Mouse (Mus musculus) liver, adult 2 months (tissue): Measurements from ENCODE around the gene Dnaic1. TPM values are rescaled to one million over a fixed set of nuclear protein-coding genes. Genes with fewer than 3 reads are reported as not detected.

ENCODE experiments used
- DNase-seq: peaks from one replicate; pipeline ENCODE4 v3.0.0-alpha.2; 2011; ENCODE audit warnings: low read depth, low spot score; ENCODE audit errors: extremely low read depth
- H3K27ac ChIP-seq: fragments of 200-500 bp; replicated peaks from 2 replicates; pipeline ENCODE4 v1.5.1; 2012; ENCODE audit warnings: low read depth, mild to moderate bottlenecking, control low read depth, inconsistent platforms, low read length; ENCODE audit not compliant: insufficient read depth
- H3K27me3 ChIP-seq: fragments of 200-500 bp; 2 replicates; pipeline ENCODE4 v1.6.1; 2012; ENCODE audit warnings: mild to moderate bottlenecking, moderate library complexity, low read length, inconsistent platforms; ENCODE audit not compliant: control insufficient read depth, insufficient read depth
- H3K36me3 ChIP-seq: fragments of 200-500 bp; 2 replicates; pipeline ENCODE4 v1.6.1; 2012; ENCODE audit warnings: low read length, inconsistent platforms; ENCODE audit not compliant: control insufficient read depth, insufficient read depth
- H3K4me1 ChIP-seq: fragments of 200-500 bp; 2 replicates; pipeline ENCODE4 v1.6.1; 2011; ENCODE audit warnings: low read length; ENCODE audit not compliant: control insufficient read depth, insufficient read depth
- H3K4me3 ChIP-seq: fragments of 200-500 bp; 2 replicates; pipeline ENCODE4 v1.5.1; 2011; ENCODE audit warnings: low read depth, mild to moderate bottlenecking, control low read depth, low read length, moderate library complexity; ENCODE audit not compliant: insufficient read depth
- H3K79me2 ChIP-seq: fragments of 200-500 bp; 2 replicates; pipeline ENCODE4 v1.6.1; 2012; ENCODE audit warnings: inconsistent platforms, mild to moderate bottlenecking, low read length, moderate library complexity; ENCODE audit not compliant: control insufficient read depth, insufficient read depth
- H3K9ac ChIP-seq: fragments of 200-500 bp; 2 replicates; pipeline ENCODE4 v1.6.1; 2012; ENCODE audit warnings: low read depth, mild to moderate bottlenecking, control low read depth, inconsistent platforms, low read length
- CTCF ChIP-seq: fragments of 200-500 bp; IDR thresholded peaks from 2 replicates; pipeline ENCODE4 v1.5.1; 2011; ENCODE audit warnings: low read depth, low read length, control low read depth
- POLR2A ChIP-seq: fragments of 200-500 bp; IDR thresholded peaks from 2 replicates; pipeline ENCODE4 v1.6.1; 2011; ENCODE audit warnings: low read length, control low read depth; ENCODE audit not compliant: insufficient read depth; ENCODE audit errors: extremely low read depth
- WGBS: fragments of 180-500 bp; shearing (Covaris S2); methylation state at CpG from one replicate; pipeline ENCODE4 v1.1.7; 2018; 5-methylcytosine and 5-hydroxymethylcytosine counted together
- polyA plus RNA-seq: library from polyadenylated mRNA; depleted of rRNA; stranded (reverse); fragments of >200 nt; gene quantifications from 2 replicates; pipeline ENCODE4 v1.2.3, GENCODE M21; 2012
- total RNA-seq: library from RNA; depleted of rRNA; stranded (reverse); fragments of >200 nt; gene quantifications from 2 replicates; pipeline ENCODE4 v1.2.3, GENCODE M21; 2014

Gene Dnaic1
- total and polyA plus RNA-seq, 2 experiments = 0.18 to 2.3 TPM

DNA sequence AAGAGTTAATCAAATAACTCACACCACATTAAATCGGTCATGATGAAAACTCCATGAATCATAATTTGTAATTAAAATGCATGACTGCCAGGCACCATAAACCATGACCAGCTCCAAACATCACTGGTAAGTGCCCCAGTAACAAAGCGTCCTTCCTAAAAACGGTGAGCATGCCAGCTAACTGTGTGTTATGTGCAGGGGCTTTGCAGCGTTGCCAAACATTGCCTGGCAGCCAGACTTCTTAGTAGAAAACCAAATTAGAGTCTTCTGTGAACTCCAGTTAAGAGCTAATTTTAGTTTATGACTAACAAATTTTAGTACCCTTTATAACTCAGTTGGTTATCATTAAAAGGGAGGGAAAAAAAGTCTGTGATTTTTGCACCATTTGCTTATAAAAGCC, 3.9 kb downstream of the Dnaic1 start:
- no peak for TF ChIP-seq CTCF
- no peak for TF ChIP-seq POLR2A
- no peak overlapping the region for H3K9ac ChIP-seq
- H3K27ac ChIP-seq = no peak overlapping the region
- no peaks in the 10 kb centered on the region for H3K4me1 ChIP-seq
- no peak for DNase-seq
- H3K36me3 ChIP-seq = no peaks in the 10 kb centered on the region
- WGBS = 85% methylated on average over 4 of the region's 4 CpGs
- no peaks in the 10 kb centered on the region for H3K27me3 ChIP-seq
- no peak overlapping the region for H3K4me3 ChIP-seq
- peaks cover 5% of the 10 kb centered on the region; the same call in 1 of the 2 replicates for H3K79me2 ChIP-seq

DNA sequence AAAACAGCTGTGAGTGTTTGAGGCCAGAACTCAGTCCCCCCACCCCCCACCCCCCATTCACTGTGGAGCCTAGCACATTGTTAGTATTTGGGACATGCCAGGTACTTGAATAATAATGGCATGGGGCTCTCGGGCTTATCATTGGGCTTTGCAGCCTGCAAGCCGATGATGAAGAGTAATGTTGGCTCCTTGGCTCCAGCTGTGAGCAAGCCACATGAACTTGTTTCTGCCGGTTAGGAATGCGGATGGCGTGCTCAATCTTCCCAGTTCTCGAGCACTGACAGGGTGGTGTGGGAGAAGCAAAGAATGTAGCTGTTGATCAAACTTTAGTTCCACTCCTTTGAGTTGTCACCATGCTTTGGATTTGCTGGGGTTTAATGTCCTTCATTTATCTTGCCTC, 6.3 kb downstream of the Dnaic1 start:
- Histone ChIP-seq H3K9ac (no peak overlapping the region), H3K27me3 (no peaks in the 10 kb centered on the region), H3K36me3 (no peaks in the 10 kb centered on the region), H3K79me2 (no peaks in the 10 kb centered on the region), H3K4me1 (no peaks in the 10 kb centered on the region), H3K4me3 (no peak overlapping the region), H3K27ac (no peak overlapping the region)
- DNase-seq = no peak
- 71% methylated on average over 6 of the region's 6 CpGs for WGBS
- TF ChIP-seq CTCF (no peak), POLR2A (no peak)

DNA sequence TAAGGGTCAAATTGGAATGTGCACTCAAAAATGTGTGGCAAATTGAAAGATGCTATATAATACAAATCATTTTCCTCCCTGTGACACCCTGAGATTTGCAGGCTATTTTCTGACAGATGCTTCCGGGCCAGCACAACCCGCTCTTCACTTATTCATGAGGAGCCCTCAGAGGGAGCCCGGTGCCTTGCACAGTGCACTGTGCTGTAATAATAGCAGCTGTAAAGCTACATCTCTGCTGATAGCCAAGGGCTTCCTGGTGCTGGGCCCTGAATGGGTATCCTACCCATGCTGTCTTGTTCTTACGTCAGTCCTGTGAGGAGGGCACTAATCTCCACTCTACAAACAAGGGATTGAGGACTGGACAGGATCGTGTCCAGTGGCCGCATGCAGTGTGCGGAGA, 13.8 kb downstream of the Dnaic1 start:
- no peak for TF ChIP-seq CTCF
- no peak for TF ChIP-seq POLR2A
- Histone ChIP-seq H3K4me1 (no peaks in the 10 kb centered on the region), H3K79me2 (no peaks in the 10 kb centered on the region), H3K27ac (no peak overlapping the region), H3K9ac (no peak overlapping the region), H3K27me3 (no peaks in the 10 kb centered on the region), H3K36me3 (no peaks in the 10 kb centered on the region), H3K4me3 (no peak overlapping the region)
- no peak for DNase-seq
- WGBS = 86% methylated on average over 7 of the region's 7 CpGs

DNA sequence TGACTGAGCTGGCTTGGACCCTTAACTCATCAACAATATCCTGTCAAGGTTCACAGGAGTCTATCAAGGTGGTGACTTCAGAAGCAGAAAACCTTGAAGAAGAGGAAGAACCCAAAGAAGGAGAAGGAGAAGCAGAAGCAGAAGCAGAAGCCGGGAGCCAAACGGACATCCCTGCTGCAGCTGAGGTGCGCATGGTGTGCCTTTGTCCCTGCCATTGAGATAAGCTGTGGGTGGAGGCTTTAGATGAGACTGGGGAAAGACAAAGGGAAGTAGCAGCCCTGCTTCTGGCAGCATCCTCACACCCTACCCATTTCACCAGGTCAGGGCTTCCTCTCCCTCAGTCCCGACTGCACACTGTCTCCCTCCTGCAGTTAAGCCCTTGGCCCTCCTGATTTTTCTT, 33.2 kb downstream of the Dnaic1 start:
- TF ChIP-seq CTCF = no peak
- no peak for TF ChIP-seq POLR2A
- Histone ChIP-seq H3K27me3 (no peaks in the 10 kb centered on the region), H3K9ac (no peak overlapping the region), H3K27ac (no peak overlapping the region), H3K4me3 (no peak overlapping the region), H3K36me3 (no peaks in the 10 kb centered on the region), H3K79me2 (no peaks in the 10 kb centered on the region), H3K4me1 (no peaks in the 10 kb centered on the region)
- DNase-seq = no peak
- 56% methylated on average over 4 of the region's 4 CpGs for WGBS

DNA sequence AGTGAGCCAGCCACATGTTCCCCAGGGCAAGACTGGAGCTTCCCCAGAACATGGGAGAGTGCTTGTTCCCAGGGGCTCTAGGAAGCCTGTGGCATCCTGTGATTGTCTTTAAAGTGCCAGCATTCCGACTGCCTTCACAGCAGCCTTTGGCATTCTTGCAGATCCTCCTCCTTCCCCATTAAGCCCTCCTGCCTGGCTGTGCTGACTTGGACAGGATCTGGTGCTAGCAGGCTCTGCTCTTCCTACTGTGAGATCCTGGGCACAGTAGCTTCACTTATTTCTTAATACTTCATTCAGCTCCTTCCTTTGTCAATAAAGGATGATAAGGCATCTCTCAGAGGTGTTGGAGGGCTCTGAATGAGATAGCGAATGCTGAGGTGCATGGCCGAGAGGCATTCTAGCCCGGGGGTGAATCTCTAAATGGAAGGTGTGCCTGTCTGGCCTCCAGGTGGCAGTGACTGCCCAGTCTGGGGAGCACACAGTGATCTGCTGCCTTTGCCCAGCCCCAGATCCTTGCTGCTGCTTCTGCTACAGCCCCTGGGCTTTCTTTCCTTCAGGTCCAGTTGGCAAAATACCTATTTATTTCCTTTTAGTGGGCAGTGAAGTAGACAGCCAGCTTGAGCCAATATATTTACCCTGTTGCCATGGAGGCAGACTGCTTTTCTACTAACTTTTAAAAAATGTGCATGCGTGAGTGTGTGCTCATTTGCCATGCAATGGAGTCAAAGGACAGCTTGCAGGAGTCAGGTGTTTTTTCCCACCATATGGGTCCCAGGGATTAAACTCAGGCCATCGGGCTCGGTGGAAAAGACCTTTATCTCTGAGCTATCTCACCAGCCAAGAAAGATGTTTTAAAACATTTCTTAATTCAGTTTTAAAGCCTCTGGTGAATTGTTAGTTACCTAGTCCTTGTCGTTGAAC, 35.2 kb downstream of the Dnaic1 start:
- no peak overlapping the region for H3K27ac ChIP-seq
- no peak overlapping the region for H3K9ac ChIP-seq
- no peaks in the 10 kb centered on the region for H3K4me1 ChIP-seq
- TF ChIP-seq POLR2A = no peak
- TF ChIP-seq CTCF = peak; percentile 82
- DNase-seq = peak; percentile 7
- H3K36me3 ChIP-seq = no peaks in the 10 kb centered on the region
- no peak overlapping the region for H3K4me3 ChIP-seq
- no peaks in the 10 kb centered on the region for H3K79me2 ChIP-seq
- H3K27me3 ChIP-seq = no peaks in the 10 kb centered on the region
- 38% methylated on average over 8 of the region's 8 CpGs for WGBS

DNA sequence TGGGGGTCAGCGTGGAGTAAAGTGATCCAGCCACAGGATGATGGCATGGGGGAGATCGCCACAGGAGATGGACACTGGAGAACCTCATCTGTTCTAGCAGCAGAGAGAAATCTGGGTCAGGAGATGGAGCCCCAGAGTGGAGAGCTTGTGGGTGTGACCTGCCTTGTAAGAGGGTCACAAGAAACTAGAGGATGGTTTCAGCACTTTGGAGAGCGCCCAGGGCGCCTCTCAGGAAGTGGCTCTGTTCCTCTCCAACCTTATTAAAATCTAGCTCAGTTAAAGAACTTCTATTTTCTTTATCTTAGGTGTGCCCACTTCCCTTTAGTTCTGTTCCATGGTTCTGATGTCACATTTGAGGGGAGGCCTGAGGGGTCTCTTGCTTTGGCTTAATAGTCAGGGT, 37.2 kb downstream of the Dnaic1 start:
- 34% methylated on average over 4 of the region's 4 CpGs for WGBS
- DNase-seq = no peak

More for the DNA sequence above, 37.2 kb downstream of the Dnaic1 start:
- Histone ChIP-seq H3K27me3 (no peaks in the 10 kb centered on the region), H3K79me2 (no peaks in the 10 kb centered on the region), H3K4me3 (no peak overlapping the region), H3K9ac (no peak overlapping the region), H3K4me1 (no peaks in the 10 kb centered on the region), H3K36me3 (no peaks in the 10 kb centered on the region), H3K27ac (no peak overlapping the region)
- TF ChIP-seq POLR2A (no peak), CTCF (no peak)
